Mouse (Mus musculus) hindbrain, embryonic 11.5 days (tissue): ENCODE data around the gene 1700092M07Rik. TPM values are rescaled to one million over a fixed set of nuclear protein-coding genes. Genes with fewer than 3 reads are reported as not detected.
"Not testable (repeated sequence)": the region's sequence is repeated elsewhere in the genome, so short reads cannot be mapped to it uniquely, and the experiment has no call there.

Experiments used
- ATAC-seq: fragments of 200-750 bp; cut with Nextera tagmentation; 2 replicates; pipeline ENCODE4 v1.8.0; 2017; ENCODE audit warnings: mild to moderate bottlenecking, moderate TSS enrichment, moderate library complexity; ENCODE audit not compliant: low FRiP score
- DNase-seq: peaks from one replicate; pipeline ENCODE4 v3.0.0-alpha.2; 2015; ENCODE audit warnings: low spot score
- H3K27ac ChIP-seq: fragments of 300-500 bp; sonication (generic); 2 replicates; pipeline ENCODE4 v1.5.1; 2014; ENCODE audit warnings: mild to moderate bottlenecking, low read depth, low read length
- H3K27me3 ChIP-seq: fragments of 300-500 bp; sonication (generic); 2 replicates; pipeline ENCODE4 v1.6.1; 2014; ENCODE audit warnings: mild to moderate bottlenecking, low read length, moderate library complexity, mixed read lengths; ENCODE audit not compliant: control insufficient read depth, insufficient read depth
- H3K36me3 ChIP-seq: fragments of 300-500 bp; sonication (generic); 2 replicates; pipeline ENCODE4 v1.6.1; 2014; ENCODE audit warnings: mild to moderate bottlenecking, low read length, moderate library complexity, mixed read lengths; ENCODE audit not compliant: control insufficient read depth, insufficient read depth
- H3K4me1 ChIP-seq: fragments of 300-500 bp; sonication (generic); replicated peaks from 2 replicates; pipeline ENCODE4 v1.6.1; 2014; ENCODE audit warnings: low read length, mixed read lengths; ENCODE audit not compliant: control insufficient read depth, insufficient read depth
- H3K4me2 ChIP-seq: fragments of 300-500 bp; sonication (generic); replicated peaks from 2 replicates; pipeline ENCODE4 v1.6.1; 2014; ENCODE audit warnings: mild to moderate bottlenecking, low read depth, low read length
- H3K4me3 ChIP-seq: fragments of 300-500 bp; sonication (generic); 2 replicates; pipeline ENCODE4 v1.5.1; 2014; ENCODE audit warnings: low read depth, low read length
- H3K9ac ChIP-seq: fragments of 300-500 bp; sonication (generic); 2 replicates; pipeline ENCODE4 v1.6.1; 2014; ENCODE audit warnings: low read depth, low read length
- H3K9me3 ChIP-seq: fragments of 300-500 bp; sonication (generic); 2 replicates; pipeline ENCODE4 v1.6.1; 2016; ENCODE audit warnings: low read length; ENCODE audit not compliant: control insufficient read depth
- WGBS: fragments of 180-500 bp; shearing (Covaris S2); extraction: QIAGEN DNeasy Blood & Tissue Kit; methylation state at CpG from one replicate; pipeline ENCODE4 v1.1.7; 2014; 5-methylcytosine and 5-hydroxymethylcytosine counted together
- polyA plus RNA-seq: library from polyadenylated mRNA; unstranded; fragments of >200 nt; fragmentation: Nextera tagmentation; extraction: Ambion mirVana; gene quantifications from 2 replicates; pipeline ENCODE4 v1.2.1, GENCODE M21; 2014

The 1700092M07Rik gene
- polyA plus RNA-seq, 1 experiment from 2014 or later = 1.6 TPM

- ATAC-seq, H3K9ac ChIP-seq, H3K4me2 ChIP-seq, DNase-seq, H3K9me3 ChIP-seq, H3K27me3 ChIP-seq, H3K4me3 ChIP-seq, H3K36me3 ChIP-seq, H3K4me1 ChIP-seq, H3K27ac ChIP-seq: not testable (repeated sequence)
- 51% methylated on average over 3 of the region's 3 CpGs for WGBS
Observed at GRCm38 (mm10) chr19:8728335-8729099, 12.0 kb upstream of the 1700092M07Rik start.

GRCm38 (mm10) chr19:8734334-8734733, 6.2 kb upstream of the 1700092M07Rik start:
- 77% methylated on average over 3 of the region's 3 CpGs for WGBS
- no peak overlapping the region for H3K4me2 ChIP-seq
- ATAC-seq = no peak
- H3K9me3 ChIP-seq = no peaks in the 10 kb centered on the region
- no peak overlapping the region for H3K9ac ChIP-seq
- no peak for DNase-seq
- H3K27me3 ChIP-seq = no peaks in the 10 kb centered on the region
- H3K4me1 ChIP-seq = no peaks in the 10 kb centered on the region
- H3K36me3 ChIP-seq = no peaks in the 10 kb centered on the region
- H3K4me3 ChIP-seq = no peak overlapping the region
- no peak overlapping the region for H3K27ac ChIP-seq

- WGBS = under 1% methylated on average over 32 of the region's 32 CpGs
- no peaks in the 10 kb centered on the region for H3K36me3 ChIP-seq
- no peaks in the 10 kb centered on the region for H3K4me1 ChIP-seq
- H3K4me3 ChIP-seq = peak within 1 kb of the TSS; percentile 88
- H3K27ac ChIP-seq = peak within 1 kb of the TSS; percentile 17; the same call in 1 of the 2 replicates
- H3K9me3 ChIP-seq = no peaks in the 10 kb centered on the region
- H3K4me2 ChIP-seq = peak within 1 kb of the TSS; percentile 63
- DNase-seq (peak; percentile 99), ATAC-seq (peak; percentile 95)
- no peaks in the 10 kb centered on the region for H3K27me3 ChIP-seq
- peak within 1 kb of the TSS; percentile 72 for H3K9ac ChIP-seq
Observed at GRCm38 (mm10) chr19:8735389-8736159, 4.9 kb upstream of the 1700092M07Rik start, which contains the start of gene Wdr74. Wdr74 (plus strand) TSS chr19:8735827.

- H3K4me3 ChIP-seq = peak overlapping the region; percentile 88
- no peaks in the 10 kb centered on the region for H3K4me1 ChIP-seq
- peak overlapping the region; percentile 72 for H3K9ac ChIP-seq
- H3K27ac ChIP-seq = no peak overlapping the region
- H3K4me2 ChIP-seq = peak overlapping the region; percentile 63
- H3K36me3 ChIP-seq = no peaks in the 10 kb centered on the region
- DNase-seq (no peak), ATAC-seq (peak; percentile 63)
- no peaks in the 10 kb centered on the region for H3K9me3 ChIP-seq
- WGBS = 4% methylated on average over 11 of the region's 11 CpGs
- H3K27me3 ChIP-seq = no peaks in the 10 kb centered on the region
Observed at GRCm38 (mm10) chr19:8736160-8736467, 4.4 kb upstream of the 1700092M07Rik start.

- Histone ChIP-seq H3K27ac (no peak overlapping the region), H3K4me1 (0 out of 2 replicates have a peak, but pooled peaks cover 6% of the 10 kb centered on the region), H3K9me3 (no peaks in the 10 kb centered on the region), H3K4me2 (no peak overlapping the region), H3K4me3 (peak overlapping the region; percentile 10; the same call in 1 of the 2 replicates), H3K36me3 (no peaks in the 10 kb centered on the region), H3K9ac (no peak overlapping the region), H3K27me3 (no peaks in the 10 kb centered on the region)
- no peak for ATAC-seq
- DNase-seq = no peak
- WGBS = 93% methylated on average over 7 of the region's 7 CpGs
Observed at GRCm38 (mm10) chr19:8738911-8739310, 1.6 kb upstream of the 1700092M07Rik start.

GRCm38 (mm10) chr19:8739646-8740045, 872 bp upstream of the 1700092M07Rik start:
- no peak overlapping the region for H3K4me2 ChIP-seq
- H3K4me1 ChIP-seq = 0 out of 2 replicates have a peak, but pooled peaks cover 6% of the 10 kb centered on the region
- ATAC-seq = no peak
- WGBS = 92% methylated on average over 6 of the region's 6 CpGs
- H3K36me3 ChIP-seq = no peaks in the 10 kb centered on the region
- no peak overlapping the region for H3K27ac ChIP-seq
- DNase-seq = no peak
- no peaks in the 10 kb centered on the region for H3K9me3 ChIP-seq
- H3K4me3 ChIP-seq = no peak overlapping the region
- no peak overlapping the region for H3K9ac ChIP-seq
- H3K27me3 ChIP-seq = no peaks in the 10 kb centered on the region

GRCm38 (mm10) chr19:8741243-8741869, 838 bp downstream of the 1700092M07Rik start, which contains the start of gene Stx5a:
Stx5a (plus strand) TSS chr19:8741413.
- no peaks in the 10 kb centered on the region for H3K27me3 ChIP-seq
- WGBS = under 1% methylated on average over 36 of the region's 36 CpGs
- 0 out of 2 replicates have a peak, but pooled peaks cover 6% of the 10 kb centered on the region for H3K4me1 ChIP-seq
- H3K27ac ChIP-seq = peak within 1 kb of the TSS; percentile 86
- H3K36me3 ChIP-seq = no peaks in the 10 kb centered on the region
- H3K9ac ChIP-seq = peak within 1 kb of the TSS; percentile 43
- ATAC-seq = peak; percentile 98
- no peaks in the 10 kb centered on the region for H3K9me3 ChIP-seq
- peak within 1 kb of the TSS; percentile 47 for H3K4me3 ChIP-seq
- DNase-seq = peak; percentile 96
- H3K4me2 ChIP-seq = peak within 1 kb of the TSS; percentile 47

GRCm38 (mm10) chr19:8742176-8742575, 1.7 kb downstream of the 1700092M07Rik start:
- peaks cover 2% of the 10 kb centered on the region; the same call in 1 of the 2 replicates for H3K36me3 ChIP-seq
- DNase-seq = no peak

More at GRCm38 (mm10) chr19:8742176-8742575, 1.7 kb downstream of the 1700092M07Rik start:
- ATAC-seq = no peak
- Histone ChIP-seq H3K27me3 (no peaks in the 10 kb centered on the region), H3K27ac (no peak overlapping the region), H3K9me3 (no peaks in the 10 kb centered on the region), H3K9ac (peak overlapping the region; percentile 38), H3K4me1 (0 out of 2 replicates have a peak, but pooled peaks cover 6% of the 10 kb centered on the region), H3K4me3 (peak overlapping the region; percentile 47), H3K4me2 (peak overlapping the region; percentile 47)
- 18% methylated on average over 14 of the region's 14 CpGs for WGBS
